Mouse (Mus musculus): Measurements from ENCODE around the gene 1110051M20Rik. TPM values are rescaled to one million over a fixed set of nuclear protein-coding genes. Genes with fewer than 3 reads are reported as not detected.

Gene 1110051M20Rik
- polyA plus RNA-seq, 1 experiment from 2014 or later = 27.0 TPM

- H3K27ac ChIP-seq (ENCODE audit: low read length) = peak within 1 kb of the TSS; percentile 82
- H3K4me3 ChIP-seq (ENCODE audit: low read depth, low read length) = peak within 1 kb of the TSS; percentile 59
- peak within 1 kb of the TSS; percentile 54 for H3K9ac ChIP-seq (replicated peaks; ENCODE audit: low read depth)
- no peaks in the 10 kb centered on the region for H3K9me3 ChIP-seq (ENCODE audit: low read length)
- under 1% methylated on average over 44 of the region's 48 CpGs for WGBS
- no peaks in the 10 kb centered on the region for H3K4me1 ChIP-seq (ENCODE audit: insufficient read depth, low read depth, low read length)
- H3K36me3 ChIP-seq (ENCODE audit: insufficient read depth, low read length) = no peaks in the 10 kb centered on the region
- H3K27me3 ChIP-seq (replicated peaks; ENCODE audit: insufficient read depth, low read length) = no peaks in the 10 kb centered on the region
- ATAC-seq (peak; percentile 99), DNase-seq (ENCODE audit: low spot score) (peak; percentile 99)
- peak within 1 kb of the TSS; percentile 80 for H3K4me2 ChIP-seq (replicated peaks; ENCODE audit: low read depth, low read length)
- TF ChIP-seq CTCF (IDR thresholded peaks at IDR 0.05) (no peak; the same call in 1 of the 2 replicates), EP300 (IDR thresholded peaks at IDR 0.05) (peak; percentile 67)
These were observed 207.6 kb downstream of the 1110051M20Rik start, which contains the start of gene Ddb2 for GRCm38 (mm10) chr2:91236601-91237510. Ddb2 (minus strand) TSS chr2:91236982.

GRCm38 (mm10) chr2:91229735-91230134 is 214.8 kb downstream of the 1110051M20Rik start:
- WGBS = 73% methylated on average over 2 of the region's 2 CpGs
- Histone ChIP-seq H3K9me3 (ENCODE audit: low read length) (no peaks in the 10 kb centered on the region), H3K4me1 (ENCODE audit: insufficient read depth, low read depth, low read length) (no peaks in the 10 kb centered on the region), H3K4me2 (replicated peaks; ENCODE audit: low read depth, low read length) (no peak overlapping the region), H3K4me3 (ENCODE audit: low read depth, low read length) (no peak overlapping the region), H3K27me3 (replicated peaks; ENCODE audit: insufficient read depth, low read length) (no peaks in the 10 kb centered on the region), H3K9ac (replicated peaks; ENCODE audit: low read depth) (no peak overlapping the region), H3K36me3 (ENCODE audit: insufficient read depth, low read length) (no peaks in the 10 kb centered on the region), H3K27ac (ENCODE audit: low read length) (no peak overlapping the region)
- TF ChIP-seq CTCF (IDR thresholded peaks at IDR 0.05) (no peak), EP300 (IDR thresholded peaks at IDR 0.05) (no peak)
- ATAC-seq (no peak), DNase-seq (ENCODE audit: low spot score) (no peak)

Small RNA genes lying within 50 kb of the gene (microRNA-seq; reads per million reads assigned to microRNA genes)
- not detected for gene Gm22071

Other genes starting within 250 kb of the 1110051M20Rik start
- gene Nr1h3, start 241.9 kb downstream of the 1110051M20Rik start, polyA plus RNA-seq (2015; fragmentation: Nextera tagmentation; extraction: Ambion mirVana) = 31.0 and 34.4 TPM in 2 replicates
- 21.7 and 22.1 TPM in 2 replicates for gene Acp2, start 241.8 kb downstream of the 1110051M20Rik start, polyA plus RNA-seq (2015; fragmentation: Nextera tagmentation; extraction: Ambion mirVana)
- 13.6 and 14.1 TPM in 2 replicates for gene Ddb2, start 207.7 kb downstream of the 1110051M20Rik start, polyA plus RNA-seq (2015; fragmentation: Nextera tagmentation; extraction: Ambion mirVana)
- 31.5 and 34.6 TPM in 2 replicates for gene Pacsin3, start 188.8 kb downstream of the 1110051M20Rik start, polyA plus RNA-seq (2015; fragmentation: Nextera tagmentation; extraction: Ambion mirVana)
- 57.4 and 64.0 TPM in 2 replicates for gene Arfgap2, start 179.7 kb downstream of the 1110051M20Rik start, polyA plus RNA-seq (2015; fragmentation: Nextera tagmentation; extraction: Ambion mirVana)
- 18.9 TPM in 2 replicates for gene Lrp4, start 12.8 kb upstream of the 1110051M20Rik start, polyA plus RNA-seq (2015; fragmentation: Nextera tagmentation; extraction: Ambion mirVana)
- gene Ckap5, start 82.1 kb upstream of the 1110051M20Rik start, polyA plus RNA-seq (2015; fragmentation: Nextera tagmentation; extraction: Ambion mirVana) = 25.9 and 31.8 TPM in 2 replicates
- gene F2, start 191.7 kb upstream of the 1110051M20Rik start, polyA plus RNA-seq (2015; fragmentation: Nextera tagmentation; extraction: Ambion mirVana) = 0.49 and 0.63 TPM in 2 replicates
- 4.7 and 5.2 TPM in 2 replicates for gene Zfp408, start 205.1 kb upstream of the 1110051M20Rik start, polyA plus RNA-seq (2015; fragmentation: Nextera tagmentation; extraction: Ambion mirVana)
- gene Arhgap1, start 205.2 kb upstream of the 1110051M20Rik start, polyA plus RNA-seq (2015; fragmentation: Nextera tagmentation; extraction: Ambion mirVana) = 151 and 163 TPM in 2 replicates

Data from lung, postnatal 0 days (tissue).